Mouse (Mus musculus): Measurements from ENCODE around the gene Eci1. TPM values are rescaled to one million over a fixed set of nuclear protein-coding genes. Genes with fewer than 3 reads are reported as not detected.

The Eci1 gene
- polyA plus RNA-seq, 1 experiment: 64.0 TPM

DNA sequence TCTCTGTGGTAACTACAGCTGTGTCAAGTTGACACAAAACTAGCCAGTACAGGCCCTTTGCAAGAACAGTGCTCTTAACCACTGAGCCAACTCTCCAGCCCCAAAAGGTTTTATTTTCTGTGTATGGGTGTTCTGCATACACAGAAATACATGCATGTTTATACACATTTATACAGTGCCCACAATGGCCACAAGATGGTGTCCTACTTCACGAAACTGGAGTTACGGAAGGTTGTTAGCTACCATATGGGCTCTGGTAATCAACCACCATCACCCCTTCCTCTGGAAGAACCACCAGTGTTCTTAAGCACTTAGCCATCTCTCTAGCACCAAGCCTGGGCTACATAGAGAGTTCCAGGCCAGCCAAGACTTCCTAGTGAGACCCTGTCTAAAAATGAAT, 35.1 kb downstream of the Eci1 start:
- no peak for TF ChIP-seq GATA1 (IDR thresholded peaks at IDR 0.05; ENCODE audit: low read length)

GRCm38 (mm10) chr17:24462932-24463331, 36.5 kb downstream of the Eci1 start:
- TF ChIP-seq GATA1 (IDR thresholded peaks at IDR 0.05; ENCODE audit: low read length): no peak

DNA sequence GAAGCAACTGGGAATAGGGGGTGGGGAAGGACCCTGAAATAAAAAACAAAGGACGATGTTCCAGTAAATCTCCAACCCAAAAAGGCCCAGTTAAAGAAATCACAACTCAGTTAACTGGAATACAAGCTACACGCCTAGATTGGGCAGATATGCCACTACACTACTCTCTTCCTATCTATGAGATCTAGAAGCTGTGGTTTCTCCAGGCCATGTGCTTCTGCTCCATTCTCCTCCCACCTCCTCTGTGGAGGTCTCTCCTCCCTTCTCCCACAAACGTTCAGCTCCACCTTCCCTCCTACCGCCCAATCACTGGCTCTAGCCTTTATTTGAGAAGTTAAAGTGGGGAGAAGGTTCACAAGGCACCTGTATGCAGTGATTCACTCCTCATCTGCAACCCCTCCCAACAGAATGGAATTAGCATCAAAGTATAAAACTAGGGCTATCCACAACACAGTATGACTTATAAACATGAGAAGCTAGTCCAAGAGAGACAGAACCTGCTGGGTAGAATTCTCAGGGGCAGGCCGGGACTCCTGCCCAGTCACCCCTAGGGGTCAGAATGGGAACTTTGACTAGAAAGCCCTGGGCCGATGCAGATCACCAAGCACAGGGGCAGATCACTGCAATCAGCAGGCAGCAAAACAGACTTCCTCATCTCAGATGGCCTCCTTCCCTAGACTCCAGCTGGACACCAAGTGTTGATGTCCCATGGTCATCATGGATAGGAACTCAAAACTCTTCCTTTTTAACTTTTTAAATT, 37.1 kb downstream of the Eci1 start:
- TF ChIP-seq GATA1 (IDR thresholded peaks at IDR 0.05; ENCODE audit: low read length): peak; percentile 33

DNA sequence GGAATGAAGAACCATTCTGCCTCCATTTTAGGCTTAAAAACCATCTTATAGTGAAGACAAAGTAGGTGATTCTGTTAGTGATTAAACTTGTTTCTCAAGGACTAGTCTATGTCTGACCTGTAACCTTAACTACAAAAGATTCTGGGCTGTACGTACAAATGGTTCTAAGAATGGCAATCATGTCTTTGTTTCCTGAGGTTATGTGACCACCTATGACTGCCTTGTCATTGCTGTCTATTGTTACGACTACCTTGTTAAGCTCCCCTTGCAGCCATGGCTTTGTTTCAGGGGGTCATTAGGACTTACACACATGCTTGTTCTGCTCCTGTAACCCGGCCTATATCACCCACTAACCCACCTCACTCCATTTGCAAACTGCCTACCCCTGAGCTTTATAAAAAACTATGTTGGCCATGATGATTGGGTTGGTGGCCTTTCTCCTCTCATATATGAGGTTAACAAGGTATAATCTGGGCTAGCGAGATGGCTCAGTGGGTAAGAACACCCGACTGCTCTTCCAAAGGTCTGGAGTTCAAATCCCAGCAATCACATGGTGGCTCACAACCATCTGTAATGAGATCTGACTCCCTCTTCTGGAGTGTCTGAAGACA, 42.3 kb downstream of the Eci1 start:
- no peak for TF ChIP-seq GATA1 (IDR thresholded peaks at IDR 0.05; ENCODE audit: low read length)

GRCm38 (mm10) chr17:24469336-24469909, 43.0 kb downstream of the Eci1 start:
- no peak for TF ChIP-seq GATA1 (IDR thresholded peaks at IDR 0.05; ENCODE audit: low read length)

DNA sequence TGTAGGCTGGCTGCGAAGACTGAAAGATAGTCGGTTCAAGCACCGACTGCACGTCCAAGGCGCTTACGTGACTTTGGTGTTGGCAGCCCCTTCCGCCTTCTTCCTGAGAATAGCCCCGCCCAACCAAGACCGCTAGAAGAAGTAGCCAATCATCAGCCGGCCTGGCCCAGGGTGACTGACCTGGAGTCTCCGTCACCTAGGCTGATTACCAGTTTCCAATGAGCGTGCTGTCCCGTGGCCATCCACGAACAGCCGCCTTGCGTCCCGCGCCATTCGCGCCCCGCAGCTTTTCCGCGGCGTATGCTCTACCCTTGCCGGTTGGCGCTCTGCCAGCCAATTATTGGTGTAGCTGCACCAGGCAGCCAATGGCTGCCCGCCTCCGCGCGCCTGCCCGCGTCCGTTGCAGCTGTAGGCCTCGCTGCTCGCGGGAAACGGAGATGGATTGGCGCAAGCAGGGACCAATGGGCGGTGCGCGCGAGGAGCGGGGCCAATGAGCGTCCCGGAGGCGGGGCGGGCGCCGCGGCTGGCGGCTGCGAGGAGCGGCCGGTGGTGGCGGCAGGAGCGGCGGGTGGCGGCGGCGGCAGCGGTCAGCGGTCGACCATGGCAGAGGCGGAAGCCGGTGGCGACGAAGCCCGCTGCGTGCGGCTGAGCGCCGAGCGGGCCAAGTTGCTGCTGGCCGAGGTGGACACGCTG, 43.6 kb downstream of the Eci1 start, which contains the start of the genes E4f1 and Pgp:
Gene E4f1, minus strand, starts transcription at position 404 of the 693 bp plus-strand sequence.
Gene Pgp, plus strand, starts transcription at position 483 of the 693 bp plus-strand sequence.
- no peak for TF ChIP-seq GATA1 (IDR thresholded peaks at IDR 0.05; ENCODE audit: low read length)

DNA sequence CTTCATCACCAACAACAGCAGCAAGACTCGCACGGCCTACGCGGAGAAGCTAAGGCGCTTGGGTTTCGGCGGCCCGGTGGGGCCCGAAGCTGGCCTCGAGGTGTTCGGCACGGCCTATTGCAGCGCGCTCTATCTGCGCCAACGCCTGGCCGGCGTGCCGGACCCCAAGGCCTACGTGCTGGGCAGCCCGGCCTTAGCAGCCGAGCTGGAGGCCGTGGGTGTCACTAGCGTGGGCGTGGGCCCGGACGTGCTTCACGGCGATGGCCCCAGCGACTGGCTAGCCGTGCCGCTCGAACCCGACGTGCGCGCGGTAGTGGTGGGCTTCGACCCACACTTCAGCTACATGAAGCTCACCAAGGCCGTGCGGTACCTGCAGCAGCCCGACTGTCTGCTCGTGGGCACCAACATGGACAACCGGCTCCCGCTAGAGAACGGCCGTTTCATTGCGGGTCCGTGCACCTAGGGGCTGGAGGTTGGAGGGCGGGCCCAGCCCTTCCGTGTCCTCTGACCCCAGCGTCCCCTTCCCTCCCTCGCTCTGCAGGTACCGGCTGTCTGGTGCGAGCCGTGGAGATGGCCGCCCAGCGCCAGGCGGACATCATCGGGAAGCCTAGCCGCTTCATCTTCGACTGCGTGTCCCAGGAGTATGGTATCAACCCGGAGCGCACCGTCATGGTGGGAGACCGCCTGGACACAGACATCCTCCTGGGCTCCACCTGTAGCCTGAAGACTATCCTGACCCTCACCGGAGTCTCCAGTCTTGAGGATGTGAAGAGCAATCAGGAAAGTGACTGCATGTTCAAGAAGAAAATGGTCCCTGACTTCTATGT, 44.5 kb downstream of the Eci1 start:
- no peak for TF ChIP-seq GATA1 (IDR thresholded peaks at IDR 0.05; ENCODE audit: low read length)

GRCm38 (mm10) chr17:24472512-24472911, 46.1 kb downstream of the Eci1 start:
- no peak for TF ChIP-seq GATA1 (IDR thresholded peaks at IDR 0.05; ENCODE audit: low read length)

DNA sequence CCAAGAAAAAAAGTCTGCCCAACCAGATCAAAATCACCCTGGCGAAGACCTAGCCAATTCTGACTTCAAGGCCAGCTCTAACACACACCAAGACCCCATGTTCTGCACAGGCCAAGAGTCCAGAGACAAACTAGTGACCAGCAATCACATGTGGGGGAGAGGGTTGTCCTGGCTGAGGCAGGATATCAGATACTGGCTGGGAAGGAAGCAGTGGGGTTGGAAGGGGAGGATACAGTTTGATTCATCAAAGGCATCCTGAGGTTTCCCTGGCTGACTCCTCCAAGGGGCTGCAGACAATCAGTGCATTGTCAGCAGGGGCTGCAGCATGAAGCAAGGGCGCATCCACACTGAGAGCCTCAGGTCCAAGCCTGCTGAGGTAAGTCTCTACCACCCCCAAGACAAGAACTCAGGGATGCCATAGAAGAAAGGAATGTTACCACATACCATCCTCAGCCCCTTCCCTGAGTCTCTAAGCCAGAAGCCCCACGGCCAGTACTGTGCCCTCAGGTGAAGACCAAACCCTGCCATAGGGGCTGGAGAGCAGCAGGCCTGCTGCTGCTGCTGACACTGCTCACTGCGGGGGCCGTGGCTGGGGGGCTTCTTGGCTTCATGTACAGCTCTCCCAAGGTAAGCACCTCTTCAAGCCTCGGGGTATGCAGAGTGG, 47.3 kb downstream of the Eci1 start, which contains the start of gene Bricd5:
Gene Bricd5, plus strand, starts transcription at position 273 of the 664 bp plus-strand sequence.
- TF ChIP-seq GATA1 (IDR thresholded peaks at IDR 0.05; ENCODE audit: low read length): no peak

DNA sequence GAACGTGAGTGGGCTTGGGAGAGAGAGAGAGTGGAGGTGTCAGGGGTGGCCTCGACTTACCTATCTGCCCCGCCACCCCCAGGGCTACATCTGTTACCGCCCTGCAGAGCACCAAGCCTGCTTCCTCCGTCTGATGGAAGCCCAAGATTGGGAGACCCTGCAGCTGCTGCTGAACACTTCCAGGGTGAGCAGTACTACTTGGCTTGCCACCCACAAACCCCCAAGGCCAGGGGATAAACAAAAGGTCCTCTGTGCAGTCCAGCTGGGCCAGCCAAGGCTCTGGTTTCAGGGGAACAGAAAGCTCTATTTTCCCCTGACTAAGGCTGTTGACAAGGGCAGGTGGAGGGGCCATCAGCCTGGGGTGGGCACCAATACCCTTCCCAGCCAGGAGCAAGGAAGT, 48.1 kb downstream of the Eci1 start:
- TF ChIP-seq GATA1 (IDR thresholded peaks at IDR 0.05; ENCODE audit: low read length): no peak

DNA sequence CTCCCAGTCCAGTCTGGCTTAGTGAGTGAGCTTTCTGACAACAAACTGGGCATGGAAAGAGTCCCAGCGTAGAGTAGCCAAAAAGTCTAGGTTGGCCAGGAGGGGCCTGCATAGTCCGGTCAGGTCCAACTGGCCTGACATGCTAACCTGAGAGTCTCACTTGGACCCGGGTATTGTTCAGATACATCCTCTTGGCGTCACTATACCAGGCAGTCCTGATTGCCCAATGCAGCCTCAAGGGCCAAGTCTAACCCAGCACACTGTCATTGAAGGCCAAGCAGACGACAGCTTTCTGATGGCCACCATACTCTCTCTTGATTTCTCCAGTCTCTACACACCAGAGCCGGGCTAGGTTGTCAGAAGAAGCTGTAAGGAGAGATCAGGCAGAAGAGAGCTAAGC, 49.1 kb downstream of the Eci1 start:
- no peak for TF ChIP-seq GATA1 (IDR thresholded peaks at IDR 0.05; ENCODE audit: low read length)

- no peak for TF ChIP-seq GATA1 (IDR thresholded peaks at IDR 0.05; ENCODE audit: low read length)
Measured at GRCm38 (mm10) chr17:24476022-24476776, 49.8 kb downstream of the Eci1 start.

GRCm38 (mm10) chr17:24477053-24477984, 50.9 kb downstream of the Eci1 start:
- no peak for TF ChIP-seq GATA1 (IDR thresholded peaks at IDR 0.05; ENCODE audit: low read length)

Data from G1E-ER4 (cell line).